Mouse (Mus musculus) left cerebral cortex, postnatal 10 days (tissue): ENCODE results near the gene Olfr557. TPM values are rescaled to one million over a fixed set of nuclear protein-coding genes. Genes with fewer than 3 reads are reported as not detected.
A peak's percentile ranks its signal among the peaks of the same experiment; 100 is the strongest.

Experiments
- DNase-seq, 2 experiments: peaks; one replicate each; pipeline ENCODE4 v3.0.0; 2021 to 2022; ENCODE audit warnings: low spot score in 2 of 2, mixed read lengths in 1 of 2; ENCODE audit errors: extremely low spot score in 1 of 2
- intact Hi-C: fragments of 180-260 bp; cut with DNase I; formaldehyde crosslinking; loops from one replicate; pipeline ENCODE4 v1.15.1; 2025
- total RNA-seq, 2 experiments: library from RNA; stranded (reverse); gene quantifications; 2 replicates each; pipeline ENCODE4 v1.2.3; 2021

Olfr557 gene
- total RNA-seq, result not detected

GRCm38 (mm10) chr7:102695358-102696125 is at the start of gene Olfr557:
Gene Olfr557 (plus strand): TSS chr7:102695910.
- DNase-seq, result no peak

GRCm38 (mm10) chr7:102658523-102658922 is 37.2 kb upstream of the Olfr557 start, which contains the start of gene Olfr555:
Gene Olfr555 (plus strand): TSS chr7:102658823.
- DNase-seq, result no peak
- intact Hi-C loops, result loop anchor here (10.0 kb wide), 1 partner anchor 1216 kb away; no protein-coding TSS in a partner anchor

More at GRCm38 (mm10) chr7:102695358-102696125, at the start of gene Olfr557:
- intact Hi-C loops, result loop anchor here (10.0 kb wide), 1 partner anchor 219 kb away; the partner anchor contains the start of gene Olfr571

- DNase-seq, result no peak
- intact Hi-C loops, result loop anchor here (2.0 kb wide), 1 partner anchor 254 kb away; no protein-coding TSS in a partner anchor
These were observed 31.1 kb upstream of the Olfr557 start, which contains the start of gene Olfr556 for GRCm38 (mm10) chr7:102664599-102664998. Gene Olfr556 (plus strand): TSS chr7:102664899.

- intact Hi-C loops, result loop anchor here (2.0 kb wide), 1 partner anchor 253 kb away; no protein-coding TSS in a partner anchor
- peak in 1 of 2 experiments; percentile 8 for DNase-seq
These were observed 30.3 kb upstream of the Olfr557 start for GRCm38 (mm10) chr7:102665378-102665777.

GRCm38 (mm10) chr7:102676225-102676624 is 19.5 kb upstream of the Olfr557 start:
- intact Hi-C loops, result no loop called here
- no peak for DNase-seq

GRCm38 (mm10) chr7:102681916-102682315 is 13.8 kb upstream of the Olfr557 start:
- no peak for DNase-seq
- intact Hi-C loops, result loop anchor here (10.0 kb wide), 1 partner anchor 167 kb away; no protein-coding TSS in a partner anchor

- peak; percentile 87 to 94 for DNase-seq
- intact Hi-C loops, result loop anchor here (10.0 kb wide), 1 partner anchor 172 kb away; no protein-coding TSS in a partner anchor
These were observed 8.7 kb upstream of the Olfr557 start, which contains the start of gene Trim68 for GRCm38 (mm10) chr7:102686944-102687501. Gene Trim68 (minus strand): TSS chr7:102687327.

GRCm38 (mm10) chr7:102698461-102698860 is 2.8 kb downstream of the Olfr557 start:
- intact Hi-C loops, result loop anchor here (10.0 kb wide), 1 partner anchor 216 kb away; the partner anchor contains the start of gene Olfr571
- no peak for DNase-seq

GRCm38 (mm10) chr7:102701915-102702314 is 6.2 kb downstream of the Olfr557 start, which contains the start of gene Olfr558:
Gene Olfr558 (plus strand): TSS chr7:102702215.
- intact Hi-C loops, result no loop called here

GRCm38 (mm10) chr7:102718970-102719369 is 23.3 kb downstream of the Olfr557 start, which contains the start of gene Olfr33:
Gene Olfr33 (minus strand): TSS chr7:102719070.
- DNase-seq, result no peak

More at GRCm38 (mm10) chr7:102701915-102702314, 6.2 kb downstream of the Olfr557 start, which contains the start of gene Olfr558:
- no peak for DNase-seq

GRCm38 (mm10) chr7:102727391-102727790 is 31.7 kb downstream of the Olfr557 start, which contains the start of gene Olfr559:
Gene Olfr559 (minus strand): TSS chr7:102727491.
- intact Hi-C loops, result no loop called here
- no peak for DNase-seq

More at GRCm38 (mm10) chr7:102718970-102719369, 23.3 kb downstream of the Olfr557 start, which contains the start of gene Olfr33:
- intact Hi-C loops, result no loop called here

- intact Hi-C loops, result no loop called here
- no peak for DNase-seq
These were observed 38.1 kb downstream of the Olfr557 start for GRCm38 (mm10) chr7:102733793-102734192.

- no peak for DNase-seq
- intact Hi-C loops, result no loop called here
These were observed 42.0 kb downstream of the Olfr557 start for GRCm38 (mm10) chr7:102737705-102738104.

Other genes with a start within 250 kb of the Olfr557 start
- not detected for gene Olfr543, start 214.2 kb upstream of the Olfr557 start, total RNA-seq
- gene Olfr544, start 207.6 kb upstream of the Olfr557 start, total RNA-seq, result not detected
- not detected for gene Olfr545, start 196.3 kb upstream of the Olfr557 start, total RNA-seq
- not detected for gene Olfr547, start 161.2 kb upstream of the Olfr557 start, total RNA-seq
- not detected for gene Olfr548-ps1, start 155.0 kb upstream of the Olfr557 start, total RNA-seq
- gene Olfr549, start 146.0 kb upstream of the Olfr557 start, total RNA-seq, result not detected
- gene Trim21, start 130.4 kb upstream of the Olfr557 start, total RNA-seq, result 1 to 10 TPM; 1.8 to 2.9 TPM
- gene Olfr550, start 124.5 kb upstream of the Olfr557 start, total RNA-seq, result under 1 TPM; 0.24 to 0.51 TPM
- not detected for gene Olfr551, start 104.0 kb upstream of the Olfr557 start, total RNA-seq
- gene Olfr552, start 98.1 kb upstream of the Olfr557 start, total RNA-seq, result not detected
- not detected for gene Olfr553, start 77.7 kb upstream of the Olfr557 start, total RNA-seq
- not detected for gene Olfr554, start 57.5 kb upstream of the Olfr557 start, total RNA-seq
- gene Olfr555, start 37.1 kb upstream of the Olfr557 start, total RNA-seq, result not detected
- not detected for gene Olfr556, start 31.0 kb upstream of the Olfr557 start, total RNA-seq
- 1 to 10 TPM; 4.9 to 5.4 TPM for gene Trim68, start 8.6 kb upstream of the Olfr557 start, total RNA-seq
- gene Olfr558, start 6.3 kb downstream of the Olfr557 start, total RNA-seq, result under 1 TPM; 0.15 to 0.32 TPM
- not detected for gene Olfr33, start 23.2 kb downstream of the Olfr557 start, total RNA-seq
- gene Olfr559, start 31.6 kb downstream of the Olfr557 start, total RNA-seq, result not detected
- not detected for gene Olfr560, start 63.5 kb downstream of the Olfr557 start, total RNA-seq
- gene Olfr78, start 63.6 kb downstream of the Olfr557 start, total RNA-seq, result under 1 TPM; 0.51 to 0.55 TPM
- gene Olfr561, start 75.3 kb downstream of the Olfr557 start, total RNA-seq, result not detected
- not detected for gene Olfr564, start 107.6 kb downstream of the Olfr557 start, total RNA-seq
- gene Olfr566, start 162.9 kb downstream of the Olfr557 start, total RNA-seq, result not detected
- not detected for gene Olfr568, start 181.2 kb downstream of the Olfr557 start, total RNA-seq
- not detected for gene Olfr569, start 195.0 kb downstream of the Olfr557 start, total RNA-seq
- gene Olfr570, start 198.7 kb downstream of the Olfr557 start, total RNA-seq, result not detected
- gene Olfr571, start 221.6 kb downstream of the Olfr557 start, total RNA-seq, result not detected
- gene Olfr572, start 228.5 kb downstream of the Olfr557 start, total RNA-seq, result not detected
- gene Olfr573-ps1, start 246.7 kb downstream of the Olfr557 start, total RNA-seq, result not detected